Mouse (Mus musculus) urinary bladder, postnatal 4 days (tissue): ENCODE data around the gene Jsrp1.
"Not testable (repeated sequence)": the region's sequence is repeated elsewhere in the genome, so short reads cannot be mapped to it uniquely, and the experiment has no call there.

Experiments
- DNase-seq, 2 experiments: peaks; one replicate each; pipeline ENCODE4 v3.0.0; 2021 to 2022; ENCODE audit warnings: low spot score in 2 of 2

Jsrp1 gene

DNA sequence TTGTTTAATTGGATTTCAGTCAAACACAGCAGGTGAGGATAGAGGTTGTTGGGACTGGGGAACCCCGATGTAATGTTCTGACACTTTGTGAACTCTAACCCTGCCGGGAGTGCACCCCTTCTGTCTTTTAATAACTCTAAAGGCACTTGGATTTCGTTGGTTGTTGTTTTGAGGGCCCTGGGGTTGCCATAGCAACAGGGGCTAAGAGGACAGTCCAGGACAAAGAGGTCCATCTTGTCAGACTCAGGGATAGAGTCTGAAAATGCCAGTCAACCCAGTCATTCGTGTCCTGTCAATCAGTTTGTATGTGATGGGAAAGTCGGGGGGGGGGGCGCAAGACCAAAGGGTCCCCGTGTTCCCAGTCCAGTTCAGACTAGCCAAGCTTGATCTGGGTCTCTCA, 19.5 kb upstream of the Jsrp1 start:
- DNase-seq = no peak

DNA sequence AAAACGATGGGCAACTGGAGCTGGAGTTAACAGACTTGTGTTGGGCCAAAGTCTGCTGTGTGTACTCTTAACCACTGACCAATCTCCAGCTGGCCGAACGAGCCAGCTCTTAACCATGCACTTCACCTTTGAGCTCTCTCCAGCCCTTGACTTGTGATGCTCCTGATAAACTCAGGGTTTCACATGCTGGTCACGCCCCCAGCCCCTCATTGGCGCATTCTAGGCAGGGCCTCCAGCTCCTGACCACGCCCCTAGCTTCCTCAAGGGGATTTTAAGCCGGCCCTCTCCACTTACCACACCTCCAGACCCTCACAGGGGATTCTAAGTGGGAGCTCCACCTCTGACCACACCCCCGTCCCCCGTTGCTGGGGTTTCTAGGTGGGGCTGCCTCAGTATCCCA, 17.8 kb upstream of the Jsrp1 start:
- no peak for DNase-seq

DNA sequence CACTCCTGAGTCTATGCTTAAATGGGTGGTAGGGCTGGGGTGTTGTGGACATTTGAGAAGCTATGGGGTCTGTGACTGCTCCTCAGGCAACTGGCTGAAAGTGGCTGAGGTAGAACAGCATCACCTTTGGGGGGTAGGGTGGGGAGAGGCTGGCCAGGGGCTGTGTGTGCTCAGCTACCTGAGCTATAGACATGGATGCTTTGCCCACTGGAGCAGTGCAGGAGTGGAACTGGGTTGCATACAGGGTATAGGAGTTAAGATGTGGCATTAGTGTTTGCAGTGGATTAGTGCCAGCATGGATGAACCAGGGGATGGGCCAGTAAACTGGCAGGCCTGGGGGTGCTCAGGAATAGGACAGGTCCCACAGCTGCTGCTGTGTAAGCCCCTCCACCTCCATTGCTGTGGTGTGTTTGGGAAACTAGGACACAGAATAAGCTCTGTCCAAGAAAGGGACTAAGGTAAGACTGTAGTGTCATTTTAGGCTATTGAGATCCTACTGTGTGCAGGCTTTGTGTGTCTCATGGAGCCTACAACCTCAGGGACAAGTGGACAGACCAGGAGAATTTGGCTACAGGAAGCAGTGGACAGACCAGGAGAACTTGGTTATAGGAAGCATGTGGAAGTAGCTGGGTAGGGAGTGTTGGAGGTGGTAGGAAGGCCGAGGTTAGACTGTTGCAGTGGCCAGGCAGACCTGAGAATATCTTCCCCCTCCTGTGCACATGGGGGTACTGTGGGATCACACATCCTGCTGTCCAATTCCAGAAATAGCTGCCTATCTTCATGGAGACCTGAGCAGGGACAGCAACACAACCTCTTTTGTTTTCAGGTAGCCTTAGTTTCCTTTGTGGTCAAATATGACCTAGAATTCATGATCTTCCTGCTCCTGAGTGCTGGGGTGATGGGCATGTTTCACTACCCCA, 16.3 kb upstream of the Jsrp1 start:
- no peak for DNase-seq

DNA sequence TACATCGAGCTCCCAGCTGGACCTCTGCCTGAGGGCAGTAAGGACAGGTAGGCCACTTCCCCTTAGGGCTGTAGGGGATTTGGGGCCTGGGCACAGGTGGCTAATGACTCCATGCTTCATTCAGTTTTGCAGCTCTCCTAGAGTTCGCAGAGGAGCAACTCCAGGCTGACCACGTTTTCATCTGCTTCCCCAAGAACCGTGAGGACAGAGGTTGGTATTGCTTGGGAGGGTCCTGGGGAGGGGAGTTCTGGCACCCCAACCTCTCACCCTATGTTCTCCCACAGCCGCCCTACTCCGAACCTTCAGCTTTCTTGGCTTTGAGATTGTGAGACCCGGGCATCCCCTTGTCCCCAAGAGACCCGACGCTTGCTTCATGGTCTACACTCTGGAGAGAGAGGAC, 15.3 kb upstream of the Jsrp1 start:
- DNase-seq = not testable (repeated sequence)

DNA sequence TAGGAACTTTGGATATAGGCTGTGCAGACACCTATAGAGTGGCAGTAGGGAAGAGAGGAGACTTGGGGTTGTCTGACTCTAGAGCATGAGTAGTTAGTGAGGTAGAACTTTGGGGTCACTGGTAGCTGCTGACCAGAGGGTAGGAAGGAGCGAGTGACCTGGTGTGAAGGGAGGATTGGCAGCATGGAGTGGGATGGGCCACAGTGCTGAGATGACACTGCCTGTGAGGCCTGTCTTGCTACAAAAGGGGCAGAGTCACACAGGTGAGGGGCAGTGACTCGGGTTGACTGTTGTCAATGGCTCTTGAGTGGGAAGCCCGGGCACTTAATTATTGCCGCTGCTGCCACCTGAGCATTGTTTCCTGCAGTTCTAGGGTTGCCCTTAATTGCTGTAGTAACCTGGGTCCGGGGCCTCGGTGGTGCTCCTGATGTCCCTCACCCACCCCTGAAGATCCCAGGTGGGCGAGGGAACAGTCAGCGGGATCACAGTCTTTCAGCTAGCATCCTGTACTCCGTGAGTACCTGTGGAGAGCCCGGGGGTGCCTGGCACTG, 14.6 kb upstream of the Jsrp1 start:
- DNase-seq = no peak

DNA sequence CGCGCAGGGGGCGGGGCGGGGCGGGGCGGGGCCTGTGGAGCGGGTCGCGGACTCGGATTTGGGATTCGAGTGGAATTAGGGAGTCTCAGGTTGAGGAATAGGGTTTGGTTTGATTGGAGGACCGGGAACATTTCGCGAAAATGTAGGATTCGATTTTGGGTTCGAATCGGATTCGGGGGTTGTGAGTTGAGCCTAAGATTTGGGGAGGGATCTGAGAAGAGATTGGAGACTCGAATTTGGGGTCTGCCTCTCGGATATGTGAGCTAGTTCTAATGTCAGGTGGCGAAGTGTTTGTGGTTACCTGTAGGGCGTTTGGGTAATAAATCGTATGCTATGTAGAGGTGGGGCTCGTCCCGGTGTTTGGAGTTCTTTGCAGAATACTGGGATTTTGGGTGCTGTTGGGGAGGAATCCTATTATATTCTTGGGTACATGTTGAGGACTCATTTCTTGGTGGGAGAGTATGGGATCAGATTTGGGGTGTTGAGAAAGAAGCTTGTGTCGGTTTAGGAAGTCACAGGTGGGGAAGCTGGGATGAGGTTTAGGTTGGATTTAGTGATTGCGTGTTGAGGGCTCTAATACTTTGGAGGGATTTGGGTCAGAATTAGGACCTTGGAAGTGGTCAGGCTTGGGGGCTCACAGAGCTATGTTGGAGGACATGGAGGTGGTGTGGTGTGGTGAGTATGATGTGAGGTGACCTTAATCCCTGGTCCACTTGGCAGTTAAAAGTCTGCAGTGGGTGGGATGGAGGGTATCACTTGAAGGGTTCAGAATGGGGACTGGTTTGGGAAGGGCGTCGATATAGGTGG, 14.0 kb upstream of the Jsrp1 start:
- DNase-seq = no peak

DNA sequence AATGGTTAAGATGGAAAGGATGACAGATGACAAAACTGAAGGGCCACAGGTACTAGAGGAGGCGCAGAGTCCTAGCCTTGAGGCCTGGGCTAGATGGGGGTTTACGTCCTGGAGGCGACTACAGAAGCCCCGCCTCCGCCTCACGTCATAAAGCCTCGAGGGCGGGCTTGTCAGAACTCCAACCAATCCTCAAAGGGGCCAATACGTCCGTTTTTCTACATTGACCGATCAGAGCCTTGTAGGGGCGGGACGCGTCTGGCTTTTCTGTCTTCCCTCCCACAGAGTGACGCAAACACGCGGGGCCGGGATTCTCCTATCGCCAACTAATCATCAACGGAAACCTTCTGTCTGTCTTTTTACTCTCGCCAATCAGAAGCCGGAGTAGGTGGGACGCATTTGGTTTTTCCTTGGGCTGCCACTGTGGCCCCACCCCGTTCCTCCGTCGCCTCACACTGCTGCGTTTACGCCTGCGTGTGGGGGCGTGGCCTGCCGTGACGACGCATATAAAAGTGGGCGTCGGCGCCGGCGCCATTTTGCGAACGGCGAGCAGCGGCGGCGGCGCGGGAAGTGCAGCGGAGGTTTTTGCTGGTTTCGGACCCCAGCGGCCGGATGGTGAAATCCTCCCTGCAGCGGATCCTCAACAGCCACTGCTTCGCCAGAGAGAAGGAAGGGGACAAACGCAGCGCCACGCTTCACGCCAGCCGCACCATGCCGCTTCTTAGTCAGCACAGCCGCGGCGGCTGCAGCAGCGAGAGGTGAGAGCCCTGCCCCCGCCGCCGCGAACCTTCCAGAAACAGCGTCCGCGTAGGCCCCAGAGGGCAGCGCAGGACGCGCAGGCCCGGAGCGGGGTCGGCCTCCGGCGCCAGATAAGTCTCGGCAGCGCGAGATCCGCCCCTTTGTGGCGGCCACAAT, 13.1 kb upstream of the Jsrp1 start, which contains the start of gene Oaz1:
Oaz1 (plus strand) TSS at position 506 of the 912 bp plus-strand sequence.
- peak; percentile 97 to 98 for DNase-seq

DNA sequence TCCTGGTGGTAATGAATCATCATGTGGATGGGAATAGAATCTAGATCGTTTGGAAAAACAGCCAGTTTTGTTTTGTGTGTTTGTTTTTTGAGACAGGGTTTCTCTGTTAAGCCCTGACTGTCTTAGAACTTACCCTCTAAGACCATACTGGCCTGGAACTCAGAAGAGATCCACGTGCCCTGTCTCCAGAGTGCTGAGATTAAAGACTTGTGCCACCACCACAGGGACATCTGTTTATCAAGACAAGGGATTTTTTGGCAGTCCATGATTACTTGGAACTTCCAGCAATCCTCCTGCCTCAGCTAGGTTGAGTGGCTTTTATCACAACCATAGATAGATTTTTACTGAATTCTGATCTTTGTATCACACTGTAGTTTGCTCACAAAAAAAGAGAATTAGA, 11.5 kb upstream of the Jsrp1 start:
- DNase-seq = no peak

DNA sequence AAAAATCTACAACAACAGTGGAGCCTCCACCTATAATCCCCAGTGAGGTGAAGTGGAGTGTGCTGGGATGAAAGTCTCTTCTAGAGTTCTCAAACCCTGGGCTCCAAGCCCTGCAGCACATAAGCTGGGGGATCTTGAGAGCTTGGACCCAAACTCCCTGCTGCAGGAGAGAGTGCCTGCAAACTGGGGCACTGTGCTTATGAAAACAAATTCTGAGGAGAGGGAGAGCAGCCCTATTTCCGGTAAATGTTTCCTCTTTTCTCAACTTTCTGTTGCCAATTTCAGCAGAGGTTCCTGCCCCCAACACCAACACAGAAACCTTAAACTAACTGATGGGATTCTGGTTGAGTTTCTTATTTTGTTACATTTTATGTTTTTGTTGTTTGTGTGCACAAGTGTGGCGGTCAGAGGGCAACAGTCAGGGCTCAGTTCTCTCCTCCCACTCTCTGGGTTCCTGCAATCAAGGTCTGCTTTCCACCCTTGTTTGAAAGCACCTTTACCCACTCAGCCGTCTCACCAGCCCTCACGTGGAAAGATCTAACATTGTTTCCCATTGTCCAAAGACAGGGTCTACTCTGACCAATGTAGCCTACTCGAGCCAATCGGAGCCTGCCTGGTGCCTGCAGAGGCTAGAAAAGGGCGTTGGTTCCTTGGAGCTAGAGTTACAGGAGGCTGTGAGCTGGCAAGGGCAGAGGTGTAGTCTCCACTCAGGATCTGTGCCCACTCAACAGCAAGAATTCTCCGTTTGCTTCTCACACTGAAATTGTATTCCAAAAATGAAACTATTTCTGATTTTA, 10.7 kb upstream of the Jsrp1 start:
- DNase-seq = no peak

DNA sequence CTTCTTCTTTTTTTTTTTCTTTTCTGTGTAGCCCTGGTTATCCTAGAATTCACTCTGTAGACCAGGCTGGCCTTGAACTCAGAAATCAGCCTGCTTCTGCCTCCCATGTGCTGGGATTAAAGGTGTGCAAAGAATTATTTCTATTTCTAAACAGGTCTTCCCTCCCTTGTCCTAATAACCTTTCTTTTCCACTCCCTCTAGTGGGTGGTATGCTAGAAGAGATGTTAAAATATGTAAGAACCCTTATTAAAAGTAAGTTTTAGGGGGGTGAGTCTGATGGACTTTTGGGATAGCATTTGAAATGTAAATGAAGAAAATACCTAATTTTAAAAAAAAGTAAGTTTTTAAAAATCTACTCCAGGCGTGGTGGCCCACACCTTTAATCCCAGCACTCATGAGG, 10.0 kb upstream of the Jsrp1 start:
- DNase-seq = no peak

DNA sequence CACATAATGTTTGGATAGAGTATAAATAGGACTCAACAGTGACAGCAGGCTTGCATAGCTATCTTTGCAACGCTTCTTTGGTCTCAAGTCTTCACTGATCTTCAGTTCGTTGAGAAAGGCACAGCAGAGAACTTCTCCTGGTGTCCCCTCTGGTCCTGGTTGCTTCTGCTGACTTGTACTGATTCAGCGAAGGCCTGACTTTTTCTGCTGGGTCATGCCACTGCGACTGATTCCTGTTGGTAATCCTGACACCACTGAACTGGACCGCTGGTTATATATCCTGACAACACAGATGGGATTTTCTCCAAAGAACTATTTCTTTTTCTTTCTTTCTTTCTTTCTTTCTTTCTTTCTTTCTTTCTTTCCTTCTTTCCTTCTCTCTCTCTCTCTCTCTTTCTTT, 9.2 kb upstream of the Jsrp1 start:
- DNase-seq = no peak

DNA sequence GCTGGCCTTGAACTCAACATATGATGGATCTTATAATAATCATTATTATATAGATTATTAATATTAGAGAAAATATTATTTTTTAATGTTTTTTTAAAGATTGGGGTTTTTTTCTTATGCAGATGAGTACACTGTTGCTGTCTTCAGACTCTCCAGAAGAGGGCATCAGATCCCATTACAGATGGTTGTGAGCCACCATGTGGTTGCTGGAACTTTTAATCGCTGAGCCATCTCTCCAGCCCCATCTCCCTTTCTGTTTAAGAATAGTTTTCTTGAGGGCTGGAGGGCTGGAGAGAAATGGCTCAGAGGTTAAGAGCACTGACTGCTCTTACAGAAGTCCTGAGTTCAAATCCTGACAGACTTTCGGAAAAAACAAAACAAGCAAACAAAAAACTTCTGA, 8.7 kb upstream of the Jsrp1 start:
- DNase-seq = no peak

DNA sequence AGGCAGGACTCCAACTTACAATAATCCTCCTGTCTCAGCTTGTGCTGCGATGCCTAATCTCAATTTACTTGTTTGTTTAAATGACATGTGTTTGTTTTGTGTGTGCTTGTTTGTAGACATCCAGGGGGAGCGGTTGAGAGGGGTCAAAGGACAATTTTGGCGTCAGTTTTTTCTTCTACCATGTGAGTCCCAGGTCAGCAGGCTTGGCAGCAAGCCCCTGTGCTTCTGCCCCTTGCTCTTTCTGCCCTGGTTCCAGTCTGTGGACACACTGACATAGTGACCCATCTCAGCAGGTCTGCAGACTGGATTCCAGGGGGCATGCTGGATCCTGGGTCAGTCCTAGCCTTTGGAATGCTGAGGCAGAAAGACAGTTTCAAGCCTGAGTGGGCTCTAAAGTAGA, 6.1 kb upstream of the Jsrp1 start:
- no peak for DNase-seq

DNA sequence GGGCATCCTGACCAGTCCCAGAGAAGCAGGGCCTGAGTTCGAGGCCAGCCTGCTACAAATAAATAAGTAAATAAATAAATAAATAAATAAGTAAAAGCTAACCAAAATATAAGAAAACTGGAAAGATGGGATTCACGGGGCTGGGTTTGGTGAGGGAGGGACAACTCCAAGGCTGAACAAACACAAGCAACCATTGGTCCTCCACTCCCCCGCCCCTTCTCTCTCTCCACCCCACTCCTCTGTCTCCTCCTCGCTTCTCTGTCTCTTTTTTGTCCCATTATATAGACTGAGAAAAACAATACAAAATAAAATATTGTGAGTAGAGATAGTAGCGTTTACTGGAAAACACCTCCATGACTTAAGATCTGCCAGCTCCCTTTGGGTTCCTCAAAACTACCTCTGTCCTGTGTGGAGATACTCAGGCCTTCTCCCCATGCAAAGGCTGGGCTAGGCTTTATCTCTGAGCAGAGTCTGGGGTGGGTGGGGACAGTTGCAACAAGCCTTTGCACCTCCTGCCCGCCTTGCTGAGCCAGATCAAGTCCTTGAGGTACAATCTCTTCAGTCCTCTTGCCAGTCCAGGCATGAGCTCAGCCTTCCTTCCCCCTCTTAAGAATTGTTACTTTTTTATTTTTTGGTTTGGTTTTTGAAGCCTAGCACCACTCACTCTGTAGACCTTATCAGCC, 5.4 kb upstream of the Jsrp1 start:
- no peak for DNase-seq

DNA sequence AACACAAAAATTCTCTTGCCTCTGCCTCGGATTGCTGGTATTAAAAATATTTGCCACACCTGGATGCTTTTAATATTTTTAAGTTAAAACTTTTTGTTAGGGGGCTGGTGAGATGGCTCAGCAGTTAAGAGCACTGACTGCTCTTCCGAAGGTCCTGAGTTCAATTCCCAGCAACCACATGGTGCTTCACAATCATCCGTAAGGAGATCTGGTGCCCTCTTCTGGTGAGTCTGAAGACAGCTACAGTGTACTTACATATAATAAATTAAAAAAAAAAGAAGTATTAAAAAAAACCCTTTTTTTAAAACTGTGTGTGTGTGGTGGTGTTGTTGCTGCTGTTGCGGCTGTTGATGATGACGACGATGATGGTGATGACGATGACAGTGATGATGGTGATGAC, 4.7 kb upstream of the Jsrp1 start:
- not testable (repeated sequence) for DNase-seq

DNA sequence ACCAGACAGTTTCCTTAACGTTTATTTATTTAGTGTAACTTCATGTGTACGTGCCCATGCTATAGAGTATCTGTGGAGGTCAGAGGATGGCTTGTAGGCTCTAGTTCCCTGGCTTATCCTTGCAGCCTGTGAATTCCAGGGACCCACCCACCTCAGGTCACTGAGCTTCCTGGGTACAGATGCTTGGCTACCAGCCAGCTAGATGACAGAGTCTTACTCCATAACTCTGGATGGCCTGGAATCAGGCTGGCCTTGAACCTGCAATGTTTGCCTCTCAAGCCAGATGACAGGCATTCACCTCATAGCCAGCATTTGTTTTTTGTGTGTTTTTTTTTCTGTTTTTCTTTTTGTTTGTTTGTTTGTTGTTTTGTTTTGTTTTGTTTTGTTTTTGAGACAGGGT, 3.9 kb upstream of the Jsrp1 start:
- DNase-seq = no peak

DNA sequence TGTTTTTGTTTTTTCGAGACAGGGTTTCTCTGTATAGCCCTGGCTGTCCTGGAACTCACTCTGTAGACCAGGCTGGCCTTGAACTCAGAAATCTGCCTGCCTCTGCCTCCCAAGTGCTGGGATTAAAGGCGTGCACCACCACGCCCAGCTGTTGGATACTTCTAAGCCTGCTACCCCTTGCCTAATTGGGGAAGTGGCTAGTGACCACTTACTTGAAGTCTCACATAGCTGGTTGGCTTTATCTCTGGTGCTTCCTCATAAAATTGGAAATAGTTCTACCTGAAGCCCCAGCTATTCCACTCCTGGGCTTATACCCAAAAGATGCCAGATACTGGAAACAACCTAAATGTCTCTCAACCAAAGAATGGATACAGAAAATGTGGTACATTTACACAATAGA, 3.0 kb upstream of the Jsrp1 start:
- DNase-seq = not testable (repeated sequence)

DNA sequence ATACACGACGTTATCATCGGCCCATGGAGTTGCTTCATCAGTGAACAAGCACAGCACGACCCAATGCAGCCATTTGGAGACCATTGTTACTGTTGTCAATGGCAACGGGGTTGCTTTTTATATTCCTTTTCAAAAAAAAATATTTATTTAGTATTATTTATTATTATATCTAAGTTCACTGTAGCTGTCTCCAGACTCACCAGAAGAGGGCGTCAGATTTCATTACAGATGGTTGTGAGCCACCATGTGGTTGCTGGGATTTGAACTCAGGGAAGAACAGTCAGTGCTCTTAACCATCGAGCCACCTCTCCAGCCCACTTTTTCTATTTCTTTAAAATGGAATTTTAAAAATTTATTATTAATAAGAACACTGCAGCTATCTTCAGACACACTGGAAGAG, 1.5 kb upstream of the Jsrp1 start:
- DNase-seq = no peak

DNA sequence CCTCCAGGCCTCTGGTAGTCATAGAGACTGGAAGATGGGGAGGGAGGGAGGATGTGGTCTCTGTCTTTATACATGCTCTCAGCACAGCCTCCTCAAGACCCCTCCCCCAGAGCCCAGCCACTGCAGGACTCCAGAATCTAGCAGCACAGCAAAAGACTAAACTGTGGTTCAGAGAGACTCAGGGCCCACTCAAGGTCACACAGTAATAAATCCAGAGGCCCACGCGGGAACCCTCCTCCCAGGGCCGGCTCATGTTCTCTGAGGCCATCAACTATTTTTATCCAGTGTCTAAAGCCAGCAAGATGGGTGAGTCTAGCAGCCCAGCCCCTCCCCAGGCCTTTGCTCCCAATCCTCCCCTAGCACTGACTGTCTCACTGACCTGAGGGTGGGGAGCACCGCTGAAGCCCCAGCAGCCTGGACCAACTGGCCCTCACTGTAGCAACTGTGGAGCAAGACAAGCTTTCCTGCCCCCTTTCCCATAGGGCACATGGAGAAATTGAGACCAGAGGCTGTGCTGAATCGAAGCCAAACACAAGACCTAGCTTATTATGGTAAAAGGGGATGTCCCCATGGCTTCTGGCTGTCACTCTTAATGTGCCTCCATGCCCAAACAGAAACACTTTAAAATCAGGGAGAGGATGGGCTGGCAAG, 782 bp downstream of the Jsrp1 start:
- no peak for DNase-seq

DNA sequence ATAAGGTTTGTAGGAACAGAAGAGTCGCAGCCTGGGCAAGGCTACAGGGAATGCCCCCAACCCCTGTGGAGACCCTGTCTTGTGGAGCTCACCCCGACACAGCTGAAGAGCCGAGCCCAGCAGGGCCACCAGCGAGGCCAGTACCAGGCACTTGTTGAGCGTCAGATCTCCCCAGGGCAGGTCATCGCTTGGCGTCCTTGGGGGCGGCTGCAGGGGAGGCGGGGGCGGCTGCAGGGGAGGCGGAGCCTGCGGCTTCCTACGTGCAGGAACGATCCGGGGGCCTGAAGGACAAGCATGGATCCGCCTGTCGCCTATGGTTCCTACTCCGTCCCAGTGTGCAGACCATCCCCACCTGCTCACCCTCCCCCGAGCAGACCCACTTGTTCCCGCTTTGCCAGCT, 3.2 kb downstream of the Jsrp1 start:
- DNase-seq = no peak
